Mouse (Mus musculus): ENCODE measurements around the gene Cars2. TPM values are rescaled to one million over a fixed set of nuclear protein-coding genes. Genes with fewer than 3 reads are reported as not detected.

Cars2 gene
- polyA plus RNA-seq, 1 experiment from 2014 or later = 29.9 TPM

- no peaks in the 10 kb centered on the region for H3K4me1 ChIP-seq (replicated peaks; ENCODE audit: control insufficient read depth, insufficient read depth, low read length)
- H3K27me3 ChIP-seq (replicated peaks; ENCODE audit: control insufficient read depth, insufficient read depth, low read length) = no peaks in the 10 kb centered on the region
- DNase-seq (ENCODE audit: low spot score) (no peak), ATAC-seq (replicated peaks; ENCODE audit: low FRiP score, low TSS enrichment, low read depth) (no peak)
- WGBS = 55% methylated on average over 9 of the region's 9 CpGs
- H3K9ac ChIP-seq (ENCODE audit: low read length) = no peak overlapping the region
- no peaks in the 10 kb centered on the region for H3K9me3 ChIP-seq (ENCODE audit: control insufficient read depth, low read length)
- peaks cover 51% of the 10 kb centered on the region for H3K36me3 ChIP-seq (ENCODE audit: control insufficient read depth, insufficient read depth, low read length)
- no peak overlapping the region for H3K4me3 ChIP-seq (ENCODE audit: low read depth, low read length)
- H3K27ac ChIP-seq (ENCODE audit: low read depth) = no peak overlapping the region
- no peak overlapping the region for H3K4me2 ChIP-seq (ENCODE audit: low read length)
Observed at GRCm38 (mm10) chr8:11534494-11534893, 16.1 kb downstream of the Cars2 start.

- H3K36me3 ChIP-seq (ENCODE audit: control insufficient read depth, insufficient read depth, low read length) = peaks cover 44% of the 10 kb centered on the region
- H3K27me3 ChIP-seq (replicated peaks; ENCODE audit: control insufficient read depth, insufficient read depth, low read length) = no peaks in the 10 kb centered on the region
- no peak overlapping the region for H3K9ac ChIP-seq (ENCODE audit: low read length)
- no peak for ATAC-seq (replicated peaks; ENCODE audit: low FRiP score, low TSS enrichment, low read depth)
- DNase-seq (ENCODE audit: low spot score) = no peak
- no peak overlapping the region for H3K27ac ChIP-seq (ENCODE audit: low read depth)
- no peaks in the 10 kb centered on the region for H3K9me3 ChIP-seq (ENCODE audit: control insufficient read depth, low read length)
- no peak overlapping the region for H3K4me2 ChIP-seq (ENCODE audit: low read length)
- no peak overlapping the region for H3K4me3 ChIP-seq (ENCODE audit: low read depth, low read length)
- WGBS = 74% methylated on average over 4 of the region's 4 CpGs
- H3K4me1 ChIP-seq (replicated peaks; ENCODE audit: control insufficient read depth, insufficient read depth, low read length) = no peaks in the 10 kb centered on the region
Observed at GRCm38 (mm10) chr8:11530849-11531248, 19.7 kb downstream of the Cars2 start.

GRCm38 (mm10) chr8:11530155-11530770 lies 20.3 kb downstream of the Cars2 start:
- Histone ChIP-seq H3K27ac (ENCODE audit: low read depth) (no peak overlapping the region), H3K4me1 (replicated peaks; ENCODE audit: control insufficient read depth, insufficient read depth, low read length) (no peaks in the 10 kb centered on the region), H3K4me3 (ENCODE audit: low read depth, low read length) (no peak overlapping the region), H3K9ac (ENCODE audit: low read length) (no peak overlapping the region), H3K27me3 (replicated peaks; ENCODE audit: control insufficient read depth, insufficient read depth, low read length) (no peaks in the 10 kb centered on the region), H3K36me3 (ENCODE audit: control insufficient read depth, insufficient read depth, low read length) (peaks cover 44% of the 10 kb centered on the region), H3K9me3 (ENCODE audit: control insufficient read depth, low read length) (no peaks in the 10 kb centered on the region), H3K4me2 (ENCODE audit: low read length) (no peak overlapping the region)
- ATAC-seq (replicated peaks; ENCODE audit: low FRiP score, low TSS enrichment, low read depth) (no peak), DNase-seq (ENCODE audit: low spot score) (no peak)
- WGBS = 81% methylated on average over 18 of the region's 18 CpGs

GRCm38 (mm10) chr8:11523331-11523730 lies 27.3 kb downstream of the Cars2 start:
- Histone ChIP-seq H3K27ac (ENCODE audit: low read depth) (no peak overlapping the region), H3K4me3 (ENCODE audit: low read depth, low read length) (no peak overlapping the region), H3K9me3 (ENCODE audit: control insufficient read depth, low read length) (no peaks in the 10 kb centered on the region), H3K4me1 (replicated peaks; ENCODE audit: control insufficient read depth, insufficient read depth, low read length) (no peaks in the 10 kb centered on the region), H3K9ac (ENCODE audit: low read length) (no peak overlapping the region), H3K4me2 (ENCODE audit: low read length) (no peak overlapping the region), H3K27me3 (replicated peaks; ENCODE audit: control insufficient read depth, insufficient read depth, low read length) (no peaks in the 10 kb centered on the region), H3K36me3 (ENCODE audit: control insufficient read depth, insufficient read depth, low read length) (peaks cover 30% of the 10 kb centered on the region)
- ATAC-seq (replicated peaks; ENCODE audit: low FRiP score, low TSS enrichment, low read depth) (no peak), DNase-seq (ENCODE audit: low spot score) (no peak)
- 84% methylated on average over 3 of the region's 3 CpGs for WGBS

GRCm38 (mm10) chr8:11518676-11519075 lies 31.9 kb downstream of the Cars2 start:
- Histone ChIP-seq H3K27ac (ENCODE audit: low read depth) (no peak overlapping the region), H3K4me1 (replicated peaks; ENCODE audit: control insufficient read depth, insufficient read depth, low read length) (no peaks in the 10 kb centered on the region), H3K27me3 (replicated peaks; ENCODE audit: control insufficient read depth, insufficient read depth, low read length) (no peaks in the 10 kb centered on the region), H3K36me3 (ENCODE audit: control insufficient read depth, insufficient read depth, low read length) (peaks cover 42% of the 10 kb centered on the region), H3K4me2 (ENCODE audit: low read length) (no peak overlapping the region), H3K9me3 (ENCODE audit: control insufficient read depth, low read length) (no peaks in the 10 kb centered on the region), H3K9ac (ENCODE audit: low read length) (no peak overlapping the region), H3K4me3 (ENCODE audit: low read depth, low read length) (no peak overlapping the region)
- DNase-seq (ENCODE audit: low spot score) (no peak), ATAC-seq (replicated peaks; ENCODE audit: low FRiP score, low TSS enrichment, low read depth) (no peak)
- 89% methylated on average over 11 of the region's 11 CpGs for WGBS

- H3K36me3 ChIP-seq (ENCODE audit: control insufficient read depth, insufficient read depth, low read length) = peaks cover 48% of the 10 kb centered on the region
- H3K27me3 ChIP-seq (replicated peaks; ENCODE audit: control insufficient read depth, insufficient read depth, low read length) = no peaks in the 10 kb centered on the region
- H3K9me3 ChIP-seq (ENCODE audit: control insufficient read depth, low read length) = no peaks in the 10 kb centered on the region
- H3K27ac ChIP-seq (ENCODE audit: low read depth) = no peak overlapping the region
- ATAC-seq (replicated peaks; ENCODE audit: low FRiP score, low TSS enrichment, low read depth) = no peak
- no peaks in the 10 kb centered on the region for H3K4me1 ChIP-seq (replicated peaks; ENCODE audit: control insufficient read depth, insufficient read depth, low read length)
- no peak for DNase-seq (ENCODE audit: low spot score)
- no peak overlapping the region for H3K4me2 ChIP-seq (ENCODE audit: low read length)
- no peak overlapping the region for H3K4me3 ChIP-seq (ENCODE audit: low read depth, low read length)
- H3K9ac ChIP-seq (ENCODE audit: low read length) = no peak overlapping the region
- 85% methylated on average over 6 of the region's 6 CpGs for WGBS
Observed at GRCm38 (mm10) chr8:11518056-11518396, 32.6 kb downstream of the Cars2 start.

- Histone ChIP-seq H3K4me1 (replicated peaks; ENCODE audit: control insufficient read depth, insufficient read depth, low read length) (no peaks in the 10 kb centered on the region), H3K27me3 (replicated peaks; ENCODE audit: control insufficient read depth, insufficient read depth, low read length) (no peaks in the 10 kb centered on the region), H3K4me2 (ENCODE audit: low read length) (no peak overlapping the region), H3K9ac (ENCODE audit: low read length) (no peak overlapping the region), H3K9me3 (ENCODE audit: control insufficient read depth, low read length) (no peaks in the 10 kb centered on the region), H3K36me3 (ENCODE audit: control insufficient read depth, insufficient read depth, low read length) (peaks cover 54% of the 10 kb centered on the region), H3K4me3 (ENCODE audit: low read depth, low read length) (no peak overlapping the region), H3K27ac (ENCODE audit: low read depth) (no peak overlapping the region)
- 82% methylated on average over 16 of the region's 16 CpGs for whole genome bisulfite sequencing
- DNase-seq (ENCODE audit: low spot score) = no peak
- ATAC-seq (replicated peaks; ENCODE audit: low FRiP score, low TSS enrichment, low read depth) = no peak
Observed at GRCm38 (mm10) chr8:11517366-11518055, 33.1 kb downstream of the Cars2 start.

- Histone ChIP-seq H3K36me3 (ENCODE audit: control insufficient read depth, insufficient read depth, low read length) (peaks cover 55% of the 10 kb centered on the region), H3K4me3 (ENCODE audit: low read depth, low read length) (no peak overlapping the region), H3K9me3 (ENCODE audit: control insufficient read depth, low read length) (no peaks in the 10 kb centered on the region), H3K27me3 (replicated peaks; ENCODE audit: control insufficient read depth, insufficient read depth, low read length) (no peaks in the 10 kb centered on the region), H3K4me2 (ENCODE audit: low read length) (no peak overlapping the region), H3K9ac (ENCODE audit: low read length) (no peak overlapping the region), H3K4me1 (replicated peaks; ENCODE audit: control insufficient read depth, insufficient read depth, low read length) (no peaks in the 10 kb centered on the region), H3K27ac (ENCODE audit: low read depth) (no peak overlapping the region)
- 96% methylated on average over 9 of the region's 9 CpGs for WGBS
- ATAC-seq (replicated peaks; ENCODE audit: low FRiP score, low TSS enrichment, low read depth) (no peak), DNase-seq (ENCODE audit: low spot score) (no peak)
Observed at GRCm38 (mm10) chr8:11516292-11516691, 34.3 kb downstream of the Cars2 start.

GRCm38 (mm10) chr8:11513247-11513646 lies 37.3 kb downstream of the Cars2 start:
- ATAC-seq (replicated peaks; ENCODE audit: low FRiP score, low TSS enrichment, low read depth) (no peak), DNase-seq (ENCODE audit: low spot score) (no peak)
- WGBS = 83% methylated on average over 5 of the region's 5 CpGs
- H3K36me3 ChIP-seq (ENCODE audit: control insufficient read depth, insufficient read depth, low read length) = peaks cover 75% of the 10 kb centered on the region
- no peaks in the 10 kb centered on the region for H3K27me3 ChIP-seq (replicated peaks; ENCODE audit: control insufficient read depth, insufficient read depth, low read length)
- H3K4me2 ChIP-seq (ENCODE audit: low read length) = no peak overlapping the region
- H3K9me3 ChIP-seq (ENCODE audit: control insufficient read depth, low read length) = no peaks in the 10 kb centered on the region
- H3K4me3 ChIP-seq (ENCODE audit: low read depth, low read length) = no peak overlapping the region
- no peak overlapping the region for H3K27ac ChIP-seq (ENCODE audit: low read depth)
- H3K9ac ChIP-seq (ENCODE audit: low read length) = no peak overlapping the region
- H3K4me1 ChIP-seq (replicated peaks; ENCODE audit: control insufficient read depth, insufficient read depth, low read length) = no peaks in the 10 kb centered on the region

All from intestine, embryonic 14.5 days (tissue).